Mouse (Mus musculus) kidney, postnatal 10 days (tissue): Measurements from ENCODE around the gene Cpne1.
A peak's percentile ranks its signal among the peaks of the same experiment; 100 is the strongest.

Experiments
- DNase-seq: peaks from one replicate; pipeline ENCODE4 v3.0.0; 2021; ENCODE audit warnings: mixed read lengths

Cpne1 gene

DNA sequence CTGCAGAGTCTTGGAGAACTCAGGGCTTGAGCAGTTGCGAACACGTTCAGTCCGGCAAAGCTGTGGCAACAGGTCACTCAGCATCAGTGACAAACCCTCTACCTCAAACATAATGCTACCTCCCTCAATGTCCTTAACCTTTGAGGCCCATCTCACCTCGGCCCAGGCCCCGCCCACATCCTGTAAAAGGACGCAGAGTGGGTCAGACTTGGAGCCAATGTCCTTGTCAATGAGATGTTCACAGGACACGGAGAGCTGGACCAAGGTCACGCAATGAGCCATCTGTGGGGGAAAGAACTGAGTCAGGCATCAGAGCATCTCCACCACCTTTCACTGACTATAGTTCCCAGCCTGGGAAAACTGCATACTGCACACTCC, 32.6 kb downstream of the Cpne1 start:
- DNase-seq: peak; percentile 4

DNA sequence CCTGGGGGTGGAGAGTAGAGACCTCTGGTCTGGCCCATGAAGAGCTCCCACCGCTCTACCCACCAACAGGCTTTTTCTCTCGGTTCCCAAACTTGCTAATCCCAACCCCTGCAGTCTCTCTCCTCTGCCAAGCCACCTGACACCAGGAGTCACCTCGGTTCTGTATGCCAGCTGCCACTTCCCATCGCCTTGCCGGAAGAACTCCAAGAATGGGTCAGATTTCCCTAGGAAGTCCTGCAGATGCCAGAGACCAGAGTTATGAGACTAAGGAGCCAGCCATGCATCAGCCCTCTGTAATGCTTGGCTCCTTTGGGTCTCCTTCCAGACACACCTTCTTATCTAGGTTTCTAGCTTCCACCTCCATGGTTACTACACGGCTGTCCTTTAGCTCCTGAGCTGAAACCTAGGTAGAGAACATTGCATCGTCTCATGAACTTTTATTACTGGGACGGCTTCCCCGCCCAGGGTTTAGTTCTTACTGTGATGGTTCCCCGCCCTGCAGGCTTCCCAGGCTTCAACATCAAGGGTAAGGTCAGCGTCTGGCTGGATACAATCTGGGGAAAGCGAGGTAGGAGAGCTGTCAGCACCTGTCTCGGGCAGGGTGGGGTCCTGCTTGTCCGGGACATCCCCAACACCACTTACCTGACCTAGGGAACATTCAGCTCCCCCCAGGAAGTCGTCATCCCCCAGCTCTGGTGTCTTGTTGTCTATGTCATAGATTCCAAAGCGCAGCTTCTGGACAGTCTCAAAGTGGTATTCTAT, 33.2 kb downstream of the Cpne1 start:
- DNase-seq: peak; percentile 3

DNA sequence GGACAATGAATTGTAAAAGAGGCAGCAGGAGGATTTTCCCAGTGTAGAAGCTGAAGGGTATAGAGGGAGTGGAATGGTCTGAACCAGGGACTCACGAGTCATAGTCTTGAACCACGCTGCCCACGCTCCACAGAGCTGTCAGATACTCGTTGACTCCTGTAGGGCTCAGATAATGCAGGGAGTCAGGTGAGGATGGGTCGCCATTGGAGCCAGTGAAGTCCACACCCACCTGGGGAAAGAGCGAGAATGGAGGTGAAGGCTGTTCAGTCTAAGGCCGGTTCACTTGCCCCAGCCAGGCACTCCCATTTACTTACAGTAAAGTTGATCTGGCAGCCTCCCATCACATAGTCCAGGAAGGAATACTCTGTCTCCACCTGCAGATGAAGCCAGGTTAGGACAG, 34.3 kb downstream of the Cpne1 start:
- no peak for DNase-seq

DNA sequence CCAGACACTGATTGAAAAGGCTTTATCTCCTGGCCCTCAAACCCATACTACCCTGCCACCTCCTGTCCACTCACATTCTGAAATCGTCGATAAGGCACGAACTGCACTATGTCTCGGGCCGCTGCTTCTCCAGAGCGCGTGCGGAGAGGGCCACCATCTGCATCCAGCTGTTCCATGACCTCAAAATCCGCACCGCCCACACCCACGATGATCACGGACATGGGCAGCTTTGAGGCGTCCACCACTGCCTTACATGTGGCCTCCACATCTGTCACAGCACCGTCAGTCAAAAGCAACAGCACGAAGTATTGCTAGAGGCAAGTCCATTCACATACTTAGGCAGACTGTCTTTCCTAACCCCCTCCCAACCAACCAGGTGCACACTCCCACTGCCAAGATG, 38.0 kb downstream of the Cpne1 start:
- peak; percentile 26 for DNase-seq

DNA sequence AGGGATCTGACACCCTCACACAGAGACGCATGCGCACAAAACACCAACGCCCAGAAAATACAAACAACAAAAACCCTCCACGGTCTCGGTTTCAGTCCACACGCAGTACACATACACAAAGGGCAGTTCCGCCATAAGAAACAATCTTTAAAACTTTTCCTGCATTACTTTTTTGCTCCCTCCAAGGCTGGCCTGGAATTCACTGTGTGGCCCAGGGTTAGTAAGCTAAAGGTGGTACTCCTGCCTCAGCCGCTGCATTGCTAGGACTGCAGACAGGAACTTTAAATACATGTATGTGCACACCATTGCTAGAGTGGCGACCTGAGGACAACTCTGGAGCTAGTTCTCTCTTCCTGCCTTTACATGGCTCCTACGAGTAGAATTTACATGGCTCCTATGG, 40.5 kb downstream of the Cpne1 start:
- DNase-seq: no peak

DNA sequence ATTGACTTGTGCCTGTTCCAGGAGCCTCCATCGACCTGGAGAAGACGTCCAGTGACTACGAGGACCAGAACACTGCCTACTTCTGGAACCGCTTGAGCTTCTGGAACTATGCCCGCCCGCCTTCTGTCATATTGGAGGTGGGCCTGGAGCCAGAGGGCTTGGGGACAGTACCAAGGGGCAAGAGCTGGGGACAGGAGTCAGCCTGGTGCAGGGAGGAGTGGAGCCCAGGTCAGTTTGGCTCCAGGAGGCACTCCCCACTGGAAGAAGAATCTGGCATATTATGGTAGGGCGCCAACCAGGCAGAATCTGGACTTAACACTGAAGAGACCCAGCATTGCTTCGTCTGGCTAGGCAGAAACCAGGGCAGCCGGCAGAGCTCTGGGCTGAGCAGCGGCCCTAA, 43.8 kb downstream of the Cpne1 start:
- no peak for DNase-seq

DNA sequence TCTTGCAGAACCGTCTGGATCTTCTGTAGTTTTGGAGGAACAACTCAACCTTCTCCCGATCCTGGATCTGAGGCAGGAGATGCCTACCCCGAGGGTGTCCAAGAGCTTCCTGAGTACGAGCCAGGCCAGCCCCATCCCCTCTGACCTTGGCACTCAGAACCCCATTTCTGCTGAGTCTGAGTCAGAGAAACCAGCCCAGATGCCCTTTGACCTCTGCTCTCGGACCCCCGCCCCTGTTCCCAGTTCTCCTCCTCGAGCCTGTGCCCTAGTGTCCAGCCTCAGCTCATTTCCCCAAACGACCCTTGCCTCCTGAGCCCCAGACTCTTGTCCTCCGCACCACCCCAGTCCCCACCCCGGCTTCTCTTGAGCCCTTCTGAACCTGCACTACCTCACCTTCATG, 45.6 kb downstream of the Cpne1 start:
- peak; percentile 28 for DNase-seq

DNA sequence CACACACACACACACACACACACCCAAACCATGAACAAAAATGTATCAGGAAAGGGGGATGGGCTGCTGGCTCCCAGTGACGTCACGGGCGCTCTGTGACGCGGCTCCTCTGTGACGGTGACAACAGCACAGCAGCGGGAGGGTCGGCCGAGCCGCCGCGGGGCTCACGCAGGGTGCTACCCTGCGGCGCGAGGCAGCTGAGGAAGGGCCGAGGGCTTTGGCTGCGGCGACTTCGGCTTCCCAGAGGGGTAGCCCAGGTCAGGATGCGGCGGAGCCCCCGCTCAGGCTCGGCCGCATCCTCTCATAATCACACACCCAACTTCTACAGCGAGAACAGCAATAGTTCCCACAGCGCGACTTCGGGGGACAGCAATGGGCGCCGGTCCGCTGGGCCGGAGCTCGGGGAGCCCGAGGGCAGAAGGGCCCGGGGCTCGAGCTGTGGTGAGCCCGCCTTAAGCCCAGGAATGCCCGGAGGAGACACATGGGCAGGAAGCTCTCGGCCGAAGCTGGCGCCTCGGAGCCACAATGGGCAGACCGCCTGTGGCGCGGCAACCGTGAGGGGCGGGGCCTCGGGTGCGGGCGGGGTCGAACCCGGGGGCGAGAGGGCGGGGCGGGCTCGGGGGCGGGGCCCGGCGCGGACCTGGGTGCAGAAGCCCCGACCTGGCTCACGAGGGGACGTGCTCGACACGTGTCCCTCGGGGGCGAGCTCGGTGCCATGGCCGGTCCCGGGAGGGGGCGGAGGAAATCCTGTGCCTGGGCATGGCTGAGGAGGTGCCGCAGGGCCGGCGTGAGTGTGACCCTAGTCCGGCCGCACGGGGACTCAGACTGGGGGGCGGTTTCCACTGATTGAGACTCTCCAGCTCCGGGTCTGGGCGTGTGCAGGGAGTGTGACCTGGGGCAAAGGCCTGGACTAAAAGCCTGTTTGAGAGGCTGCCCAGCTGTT, 46.4 kb downstream of the Cpne1 start, which contains the start of gene Spag4:
Spag4 (plus strand) TSS at position 77 of the 943 bp plus-strand sequence.
- peak; percentile 89 for DNase-seq

DNA sequence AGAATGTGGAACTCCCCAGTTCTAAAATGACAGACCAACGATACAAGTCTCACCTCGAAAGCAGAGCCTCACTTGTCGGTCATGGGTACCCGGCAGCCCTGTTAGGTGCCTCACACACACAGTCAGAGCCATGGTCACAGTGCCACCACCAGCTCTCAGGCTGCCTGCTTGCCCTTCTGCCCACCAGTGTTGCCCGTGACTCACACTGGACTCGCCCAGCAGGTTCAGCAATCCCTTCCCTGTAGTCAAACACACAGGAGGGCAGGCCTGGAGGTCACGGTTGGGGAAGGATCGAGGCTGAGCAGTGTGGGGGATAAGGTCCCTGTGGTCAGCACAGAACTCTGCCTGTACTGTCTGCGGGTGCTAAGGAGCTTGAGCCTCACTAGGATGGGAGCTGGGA, 58.9 kb downstream of the Cpne1 start, which contains the start of gene Fer1l4:
Fer1l4 (minus strand) TSS at position 132 of the 400 bp plus-strand sequence.
- DNase-seq: no peak

DNA sequence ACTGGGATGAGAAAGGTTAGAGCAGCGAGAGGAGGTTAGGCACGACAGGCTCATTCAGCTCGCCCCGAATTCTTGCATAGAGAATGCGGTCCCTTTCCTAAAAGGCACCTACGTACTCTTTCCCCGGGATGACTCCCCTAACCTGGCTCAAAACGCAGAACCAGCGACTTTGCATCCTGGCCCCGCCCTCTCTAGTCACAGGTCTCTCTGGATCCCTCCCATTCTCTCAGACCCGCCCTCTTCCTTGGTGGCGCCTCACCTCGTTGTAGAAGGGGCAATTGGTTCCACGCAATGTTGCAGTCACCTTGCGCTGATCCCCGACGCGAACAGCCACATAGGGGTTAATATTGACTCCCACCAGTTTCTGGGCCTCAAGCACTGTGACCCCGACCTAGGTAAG, 63.8 kb downstream of the Cpne1 start:
- DNase-seq: no peak

DNA sequence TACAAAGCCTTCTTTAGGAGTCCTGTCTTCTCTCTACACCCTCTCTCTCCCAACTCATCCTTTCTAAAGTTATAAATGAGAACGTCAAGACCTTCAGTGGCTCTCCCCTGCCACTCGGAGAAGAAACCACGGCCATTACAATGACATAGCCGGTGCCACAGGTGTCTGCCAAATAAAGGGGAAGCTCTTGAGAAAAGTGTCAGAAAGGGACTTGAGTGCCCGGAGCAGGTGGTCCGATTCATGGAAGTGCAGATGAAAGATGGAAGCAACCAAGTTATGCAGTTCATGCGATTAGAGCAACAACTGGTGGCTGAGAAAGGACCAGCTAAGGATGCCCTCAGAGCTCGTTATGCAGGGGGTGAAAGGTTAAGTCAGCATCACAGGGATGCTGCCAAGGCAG, 68.9 kb downstream of the Cpne1 start:
- no peak for DNase-seq

DNA sequence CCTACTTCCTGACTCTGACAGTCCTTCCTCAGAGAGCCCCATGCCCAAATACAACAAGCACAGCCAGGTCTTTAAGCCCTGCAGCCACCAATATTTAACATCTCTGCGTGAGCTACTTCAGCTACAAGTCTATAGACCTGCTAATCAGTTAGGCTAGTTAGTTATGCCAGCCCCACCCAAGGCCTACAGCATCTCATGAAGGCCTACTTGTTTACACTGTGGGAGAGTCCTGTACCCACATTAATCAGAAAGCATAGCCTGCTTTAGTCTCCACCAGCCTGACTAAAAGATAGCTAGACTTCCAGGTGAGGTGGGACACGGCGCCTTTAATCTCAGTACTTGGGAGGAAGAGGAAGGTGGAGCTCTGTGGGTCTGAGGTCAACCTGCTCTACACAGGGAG, 72.4 kb downstream of the Cpne1 start:
- DNase-seq: no peak

DNA sequence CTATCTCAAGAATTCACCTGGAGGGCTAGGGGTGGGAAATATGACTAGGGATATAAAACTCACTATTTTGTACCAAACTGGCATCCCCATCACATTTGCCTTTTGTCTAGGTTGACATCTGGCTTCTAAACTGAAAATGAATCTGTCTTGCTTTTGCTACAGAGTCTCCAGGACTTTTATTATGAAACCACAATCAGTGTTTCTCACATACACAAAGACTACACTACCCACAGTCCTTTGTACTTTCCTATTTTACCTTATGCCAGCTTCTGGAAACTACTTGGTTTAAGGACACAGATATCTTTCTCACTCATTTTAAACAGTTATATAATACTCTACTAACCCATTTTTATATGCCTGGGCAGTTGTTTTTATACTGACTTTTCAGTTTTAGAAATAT, 86.3 kb downstream of the Cpne1 start:
- DNase-seq: no peak
